Mouse (Mus musculus) brain, embryonic 14.5 days (tissue): Measurements from ENCODE around the gene Cypt12. TPM values are rescaled to one million over a fixed set of nuclear protein-coding genes. Genes with fewer than 3 reads are reported as not detected.

Source experiments
- DNase-seq: peaks from one replicate; pipeline ENCODE4 v3.0.0-alpha.2; 2011; ENCODE audit warnings: low read depth
- CTCF ChIP-seq: fragments of 200-500 bp; IDR thresholded peaks from 2 replicates; pipeline ENCODE4 v1.5.1; 2012; ENCODE audit warnings: inconsistent platforms, mild to moderate bottlenecking, moderate library complexity, borderline replicate concordance; ENCODE audit not compliant: insufficient read depth, insufficient read length; ENCODE audit errors: extremely low read depth
- POLR2A ChIP-seq: fragments of 200-500 bp; IDR thresholded peaks from 2 replicates; pipeline ENCODE4 v1.6.1; 2012; ENCODE audit warnings: mild to moderate bottlenecking, inconsistent platforms, borderline replicate concordance; ENCODE audit not compliant: poor library complexity, insufficient read depth, insufficient read length, severe bottlenecking; ENCODE audit errors: extremely low read depth
- polyA plus RNA-seq: library from polyadenylated mRNA; depleted of rRNA; stranded (reverse); fragments of >200 nt; gene quantifications from 2 replicates; pipeline ENCODE4 v1.2.3, GENCODE M21; 2012; rRNA removed

The Cypt12 gene
- polyA plus RNA-seq = not detected in 2 replicates

DNA sequence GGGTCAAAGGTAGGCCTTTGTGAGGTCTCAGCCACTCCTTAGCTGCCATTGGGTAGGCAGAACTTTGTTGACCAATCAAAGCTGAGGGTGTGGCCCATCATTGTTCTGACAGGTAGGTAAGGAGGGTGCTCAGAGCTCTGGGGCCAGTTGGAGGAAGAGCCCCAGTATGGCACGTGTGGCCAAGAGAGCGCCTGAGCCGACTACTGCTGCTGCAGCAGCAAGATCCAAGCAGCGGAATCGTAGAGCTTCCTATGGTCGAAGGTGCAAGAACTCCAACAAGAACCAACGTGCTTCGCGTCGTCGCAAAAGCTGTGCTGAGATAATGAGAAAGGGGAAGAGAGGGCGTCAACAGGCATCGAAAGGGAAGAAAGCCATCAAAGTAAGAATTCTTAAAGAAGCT lies at the start of gene Cypt12:
TSS of gene Cypt12 (plus strand) at position 112 of the 400 bp plus-strand sequence.
- TF ChIP-seq POLR2A (no peak), CTCF (no peak)
- DNase-seq = no peak

DNA sequence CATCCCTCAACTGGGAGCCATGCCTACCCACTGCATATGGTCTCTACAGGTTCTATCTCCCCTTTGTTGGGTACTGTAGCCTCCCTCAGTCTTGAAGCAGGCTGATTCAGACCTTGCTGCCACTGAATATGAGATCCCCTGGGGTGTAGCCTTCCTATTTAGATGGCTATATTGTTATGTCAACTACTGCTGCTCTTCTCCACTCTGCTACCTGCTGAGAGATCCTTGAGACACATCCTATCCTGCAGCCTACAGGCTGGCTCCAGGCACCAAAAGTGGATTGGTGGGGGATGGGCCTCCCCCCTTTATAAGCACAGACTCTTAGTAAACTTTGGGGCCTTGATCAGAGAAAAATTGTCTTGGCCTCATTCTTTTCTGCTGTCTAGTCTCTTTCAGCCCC lies 34.4 kb upstream of the Cypt12 start:
- no peak for TF ChIP-seq CTCF
- no peak for TF ChIP-seq POLR2A
- DNase-seq = no peak

DNA sequence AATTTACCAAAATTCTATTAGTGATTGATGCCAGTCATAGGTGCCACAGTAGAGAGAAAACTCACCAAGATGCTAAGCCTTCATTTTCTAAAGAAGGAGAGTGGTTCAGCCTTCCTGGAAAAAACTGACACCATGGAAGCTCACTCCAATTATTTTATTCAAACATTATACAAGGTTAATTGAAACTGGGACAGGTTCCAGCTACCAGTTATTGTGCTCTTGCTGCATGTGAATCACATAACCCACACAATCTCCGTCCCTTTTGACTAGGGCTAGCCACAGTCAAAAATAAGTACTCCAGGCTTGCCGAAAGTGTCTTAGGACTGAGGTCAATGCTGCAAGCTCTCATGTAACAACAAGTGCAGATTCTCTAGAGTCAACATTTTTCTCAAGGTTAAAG lies 8.0 kb upstream of the Cypt12 start:
- peak; percentile 82 for DNase-seq
- TF ChIP-seq CTCF (no peak), POLR2A (no peak)
